Mouse (Mus musculus) myocyte (in vitro differentiated cells): ENCODE results near the gene Rbm17.

ENCODE experiments used
- MAX ChIP-seq: IDR thresholded peaks from one replicate; pipeline ENCODE4 v1.6.1; 2011; ENCODE audit warnings: low read depth, mild to moderate bottlenecking, control low read depth
- POLR2A ChIP-seq: IDR thresholded peaks from one replicate; pipeline ENCODE4 v1.6.1; 2011; ENCODE audit warnings: low read depth, mild to moderate bottlenecking, control low read depth, moderate library complexity; ENCODE audit not compliant: insufficient read length
- REST ChIP-seq: IDR thresholded peaks from one replicate; pipeline ENCODE4 v1.6.1; 2011; ENCODE audit warnings: mild to moderate bottlenecking, control low read depth, moderate library complexity; ENCODE audit not compliant: insufficient read depth, insufficient read length

DNA sequence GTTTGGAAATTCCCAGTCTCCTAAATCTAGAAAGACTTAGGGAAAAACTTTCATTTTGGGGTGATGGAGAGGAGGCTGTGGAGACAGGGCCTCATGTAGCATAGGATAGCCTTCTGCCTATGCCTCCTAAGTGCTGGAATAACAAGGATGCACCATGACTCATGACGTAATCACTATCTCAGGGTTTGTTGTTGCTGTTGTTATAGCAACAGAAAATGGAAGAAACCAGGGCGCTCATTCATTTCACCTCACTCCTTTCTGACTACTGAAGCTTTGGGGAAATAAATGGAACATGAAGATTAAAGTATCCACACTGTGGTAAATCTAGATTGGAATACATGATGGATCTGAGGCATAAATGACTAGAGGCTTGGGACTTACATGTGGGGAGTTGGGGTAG, 19.8 kb upstream of the Rbm17 start:
- TF ChIP-seq MAX (no peak), REST (no peak), POLR2A (no peak)
